Mouse (Mus musculus) megakaryocyte, embryonic 14.5 days (primary cell): Measurements from ENCODE around the gene Tmprss3.

Experiments
- FLI1 ChIP-seq: IDR thresholded peaks from 2 replicates; pipeline ENCODE4 v1.6.1; 2012; ENCODE audit warnings: low read length, inconsistent platforms, mixed read lengths
- GATA1 ChIP-seq: IDR thresholded peaks from 3 replicates; pipeline ENCODE4 v1.6.1; 2012; ENCODE audit warnings: mixed read lengths, low read length, inconsistent platforms, borderline replicate concordance

DNA sequence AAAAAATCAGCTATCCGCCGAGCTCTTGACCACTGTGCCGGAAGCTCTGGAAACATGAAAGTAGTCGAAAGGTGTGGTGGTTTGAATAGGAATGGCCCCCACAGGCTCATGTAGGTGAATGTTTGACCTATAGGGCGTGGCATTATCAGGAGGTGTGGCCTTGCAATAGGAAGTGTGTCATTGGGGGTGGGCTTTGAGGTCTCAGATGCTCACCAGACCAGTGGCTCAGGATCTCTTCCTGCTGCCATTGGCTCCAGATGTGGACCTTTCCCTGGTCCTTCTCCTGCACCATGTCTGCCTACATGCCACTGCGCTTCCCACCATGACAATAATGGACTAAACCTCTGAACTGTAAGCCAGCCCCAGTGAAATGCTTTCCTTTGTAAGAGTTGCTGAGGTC, 13.1 kb upstream of the Tmprss3 start:
- no peak for TF ChIP-seq GATA1
- no peak for TF ChIP-seq FLI1
